Mouse (Mus musculus) gastrocnemius, postnatal 4 days (tissue): ENCODE data around the gene Abcc3. TPM values are rescaled to one million over a fixed set of nuclear protein-coding genes. Genes with fewer than 3 reads are reported as not detected.

Experiments used
- DNase-seq, 2 experiments: peaks; one replicate each; pipeline ENCODE4 v3.0.0; 2021 to 2022; ENCODE audit warnings: low spot score in 2 of 2, mixed read lengths in 2 of 2
- long read RNA-seq, 2 experiments: library from polyadenylated mRNA; stranded (forward); transcript quantifications; one replicate each; pipeline ENCODE4 v2.0.0; 2021
- total RNA-seq, 2 experiments: library from RNA; stranded (reverse); gene quantifications; 2 replicates each; pipeline ENCODE4 v1.2.3; 2021

Abcc3 gene
- 1 to 10 TPM; 2.0 to 2.4 TPM for total RNA-seq
- long read RNA-seq, experiment 1 = 0 reads
- long read RNA-seq, experiment 2, full-length matches to known transcripts = 2 of 2 reads
- long read RNA-seq, experiment 2, partial matches to known transcripts = 0 of 2 reads
- long read RNA-seq, experiment 2, other reads (novel, unspliced or antisense) = 0 of 2 reads

DNA sequence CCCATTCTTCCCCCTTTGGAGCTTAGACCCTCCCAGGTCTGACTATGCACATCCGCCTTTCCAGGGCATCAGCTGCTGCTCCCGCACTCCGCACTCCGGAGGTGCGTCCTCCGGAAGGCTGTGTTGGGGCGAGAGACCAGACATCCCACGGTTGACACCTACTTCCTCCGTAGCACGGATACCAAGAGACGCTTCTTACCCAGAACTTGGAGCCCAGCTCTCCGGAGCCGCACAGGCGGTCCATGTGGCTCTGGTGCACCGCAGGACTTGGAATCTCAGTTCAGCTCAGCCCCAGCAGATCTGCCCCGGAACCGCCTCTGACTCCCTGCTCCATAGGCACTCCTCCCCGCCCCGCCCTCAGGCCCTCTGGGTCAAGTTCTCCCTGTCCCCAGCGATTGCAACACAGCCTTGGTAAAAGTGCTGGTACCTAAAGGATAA lies at the start of gene Abcc3:
Gene Abcc3 (minus strand): TSS at position 326 of the 438 bp plus-strand sequence.
- DNase-seq = peak in 1 of 2 experiments; percentile 37

GRCm38 (mm10) chr11:94441752-94442151 lies 49.0 kb upstream of the Abcc3 start:
- no peak for DNase-seq

GRCm38 (mm10) chr11:94441122-94441521 lies 48.3 kb upstream of the Abcc3 start:
- no peak for DNase-seq

DNA sequence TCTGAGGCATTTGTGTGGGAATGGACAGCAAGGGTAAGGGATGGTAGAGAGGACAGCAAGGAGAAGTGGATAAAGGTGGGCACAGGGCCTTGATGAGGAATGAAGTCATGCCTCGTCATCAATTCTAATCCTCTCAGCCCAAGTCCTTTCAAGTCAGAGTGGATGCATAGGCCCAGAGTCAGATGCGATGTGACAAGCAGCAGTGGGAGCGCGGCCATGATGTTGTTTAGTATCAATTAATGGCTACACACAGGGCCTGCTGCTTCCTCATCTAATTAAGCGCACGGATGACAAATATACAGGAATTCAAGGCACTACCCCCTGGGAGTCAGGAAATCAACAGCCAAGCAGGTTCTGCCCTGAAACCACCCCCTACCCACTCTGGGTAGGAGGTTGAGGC lies 47.6 kb upstream of the Abcc3 start:
- DNase-seq = no peak

GRCm38 (mm10) chr11:94429011-94429651 lies 36.3 kb upstream of the Abcc3 start:
- no peak for DNase-seq

DNA sequence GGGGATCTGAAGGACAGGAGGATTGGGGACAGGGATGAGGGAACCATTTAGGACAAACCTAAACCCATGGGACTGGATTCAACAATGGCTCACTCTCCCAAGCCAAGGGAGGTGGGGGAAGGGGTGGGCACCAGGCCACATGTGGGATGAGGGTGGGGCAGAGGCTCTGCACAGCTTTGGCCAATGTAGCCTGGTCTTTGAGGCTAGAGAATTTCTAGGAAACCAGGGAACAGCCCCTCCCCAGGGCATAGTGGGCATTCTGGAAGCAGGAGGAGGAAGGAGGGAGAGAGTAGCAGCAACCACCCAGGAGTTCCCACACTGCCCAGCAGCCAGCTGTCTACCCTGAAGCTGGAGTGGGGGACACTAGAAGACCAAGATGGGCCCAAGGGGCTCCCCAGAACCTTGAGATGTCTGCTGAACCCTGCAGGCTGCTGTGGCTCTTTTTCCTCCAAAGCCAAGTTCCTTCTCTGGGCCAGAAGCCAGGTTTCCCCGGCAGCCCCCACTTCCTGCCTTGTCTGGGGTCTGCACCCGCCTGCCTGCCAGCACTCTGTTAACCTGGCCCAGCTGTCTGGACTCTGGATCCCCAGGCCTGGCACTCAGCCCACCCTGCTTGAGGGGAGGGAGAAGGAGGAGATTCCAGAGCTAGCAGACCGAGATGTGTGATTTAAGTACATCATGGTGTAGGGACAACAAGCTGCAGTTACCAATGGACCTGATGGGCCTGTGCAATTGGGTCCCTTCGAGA lies 35.5 kb upstream of the Abcc3 start:
- DNase-seq = peak; percentile 69 to 87

DNA sequence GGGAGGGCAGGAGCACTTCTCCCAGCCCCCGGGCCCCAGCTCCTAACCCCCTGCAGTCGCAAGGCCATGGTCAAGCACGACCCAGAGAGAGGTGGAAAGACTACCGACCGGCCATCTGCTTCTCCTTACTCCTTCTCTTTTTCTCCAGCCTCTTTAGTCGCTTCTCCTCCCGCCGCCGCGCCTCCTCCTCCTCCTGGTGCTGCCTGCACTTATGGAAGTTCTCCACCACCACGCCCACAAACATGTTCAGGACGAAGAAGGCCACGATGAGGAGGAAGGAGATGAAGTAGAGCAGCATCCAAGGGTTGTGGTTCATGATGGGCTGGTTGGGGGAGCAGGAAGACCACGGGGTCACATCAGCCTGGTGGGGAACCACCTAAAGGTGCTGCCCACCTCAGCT lies 32.9 kb upstream of the Abcc3 start:
- DNase-seq = no peak

- no peak for DNase-seq
Observed at GRCm38 (mm10) chr11:94425215-94425614, 32.4 kb upstream of the Abcc3 start.

DNA sequence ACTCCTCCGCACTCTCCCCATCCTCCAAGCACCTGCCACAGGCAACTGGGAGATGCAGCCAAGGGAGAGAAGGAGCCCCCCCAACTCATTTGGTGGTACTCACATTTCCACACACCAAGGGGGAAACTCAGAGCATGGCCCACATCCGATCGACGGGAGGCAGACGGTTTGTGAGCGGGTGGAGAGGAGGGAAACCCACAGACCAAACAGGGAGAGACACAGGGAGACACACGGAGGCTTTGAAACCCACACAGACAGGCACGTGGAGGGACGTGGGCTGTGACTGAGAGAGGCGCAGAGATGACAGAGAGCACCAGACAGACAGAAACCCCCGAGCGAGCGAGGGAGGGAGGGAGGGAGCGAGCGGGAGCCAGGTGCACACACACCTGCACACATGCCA lies 31.6 kb upstream of the Abcc3 start:
- DNase-seq = no peak

DNA sequence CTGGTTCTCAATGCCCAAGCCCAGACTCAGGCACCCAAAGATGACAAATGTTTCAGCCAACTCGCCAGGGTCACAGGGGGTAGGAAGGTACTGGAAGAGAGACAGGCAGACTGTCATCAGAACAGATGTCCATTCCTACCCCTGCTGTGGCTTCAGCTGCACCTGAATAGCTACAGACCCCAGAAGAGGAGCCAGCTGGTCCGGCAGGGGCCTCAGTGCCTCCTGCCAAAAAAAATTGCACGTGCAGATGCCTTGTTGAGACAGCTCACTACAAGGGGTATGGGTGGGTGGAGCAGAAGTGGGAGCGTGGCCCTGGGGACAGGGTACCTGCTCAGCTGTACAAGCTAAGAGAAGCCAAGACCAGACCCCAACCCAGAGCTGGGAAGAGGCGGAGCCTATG lies 31.1 kb upstream of the Abcc3 start:
- DNase-seq = no peak

DNA sequence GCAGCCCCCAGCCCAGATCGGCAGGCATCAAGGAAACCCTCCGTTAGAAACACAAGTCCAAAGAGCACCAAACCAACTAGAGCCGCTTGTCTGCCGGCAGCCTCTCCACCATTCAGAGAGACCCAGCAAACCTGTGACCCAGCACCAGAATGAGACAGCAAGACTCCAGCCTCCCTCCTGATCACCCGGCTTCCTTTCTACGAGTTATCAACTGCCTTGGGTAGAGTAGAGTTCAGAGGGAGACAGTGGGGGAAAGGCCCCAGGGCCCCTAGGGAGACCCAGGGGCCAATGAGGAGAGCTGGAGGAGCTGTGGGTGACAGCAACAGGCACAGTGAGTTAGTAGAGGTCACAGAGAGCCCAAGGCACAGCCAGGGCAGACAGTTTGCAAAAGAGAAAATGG lies 28.2 kb upstream of the Abcc3 start:
- DNase-seq = no peak

DNA sequence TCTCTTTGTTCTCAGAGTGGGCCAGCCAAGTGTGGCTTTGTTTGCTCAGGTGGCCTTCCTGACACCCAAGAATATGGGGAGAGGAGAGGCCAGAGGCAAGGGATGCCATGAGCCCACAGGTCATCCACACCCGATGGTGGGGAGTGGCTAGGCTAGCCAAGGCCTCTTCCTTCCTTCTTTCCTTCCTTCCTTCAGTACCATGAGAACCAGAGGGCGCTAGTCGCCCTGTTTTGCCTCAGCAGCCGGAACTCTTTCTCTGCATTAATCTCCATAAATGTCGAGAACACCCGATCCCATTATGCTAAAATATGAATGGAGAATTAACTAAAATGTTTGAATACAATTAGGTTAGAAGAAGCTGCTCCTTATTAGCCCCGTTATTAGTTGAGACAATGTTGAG lies 27.5 kb upstream of the Abcc3 start:
- no peak for DNase-seq

DNA sequence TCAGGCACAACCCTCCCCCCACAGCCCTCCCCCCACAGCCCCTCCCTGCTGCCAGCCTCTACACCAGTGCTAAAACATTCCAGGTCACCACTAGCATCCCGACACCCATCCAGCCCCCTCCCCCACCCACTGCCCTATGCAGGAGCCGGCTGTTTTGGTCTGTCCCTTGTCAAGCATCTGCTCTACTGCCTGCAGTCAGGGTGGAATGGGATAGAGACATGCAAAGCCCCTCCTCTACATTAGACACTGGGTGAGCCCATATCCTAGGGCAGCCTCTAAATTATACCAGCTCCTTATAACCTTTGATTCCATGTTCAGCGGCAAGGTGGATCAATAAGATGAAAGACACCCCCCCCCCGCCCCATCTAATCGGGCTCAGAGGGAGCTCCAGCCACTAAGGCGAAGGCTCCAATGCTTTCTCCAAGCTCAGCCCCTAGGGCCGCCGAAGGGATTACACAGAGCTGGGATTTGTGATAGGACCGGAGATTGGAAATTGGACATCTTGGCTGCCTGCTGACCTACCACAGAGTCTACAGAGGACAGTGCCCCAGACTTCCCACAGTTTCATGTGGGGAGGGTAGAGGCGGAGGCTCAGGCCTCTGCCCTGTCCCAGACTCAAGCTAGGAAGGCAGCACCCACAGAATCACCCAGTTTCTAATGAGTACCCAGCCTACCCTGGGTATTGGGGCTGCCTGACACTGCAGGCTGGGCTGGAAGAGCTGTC lies 26.4 kb upstream of the Abcc3 start:
- DNase-seq = no peak

DNA sequence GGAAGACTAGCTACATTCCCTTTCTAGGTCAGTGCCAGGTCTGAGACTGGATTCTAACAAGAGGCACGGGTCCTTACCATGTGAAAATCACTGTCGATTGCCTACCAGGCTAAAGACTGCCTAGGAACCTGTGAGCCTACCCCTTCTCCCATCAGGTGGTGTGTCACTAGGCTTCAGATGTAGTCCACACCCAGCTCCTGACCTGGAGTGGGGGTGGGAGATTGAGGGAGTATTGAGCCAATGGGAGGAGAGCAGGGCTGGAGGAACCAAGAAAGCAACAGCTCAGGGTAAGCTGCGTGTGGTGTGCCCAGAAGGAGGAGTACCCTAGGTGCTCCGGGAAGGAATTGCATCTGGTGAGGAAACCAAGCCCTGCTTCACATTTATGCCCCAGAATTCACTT lies 21.2 kb upstream of the Abcc3 start:
- no peak for DNase-seq

- DNase-seq = peak in 1 of 2 experiments; percentile 27
Observed at GRCm38 (mm10) chr11:94413516-94413915, 20.7 kb upstream of the Abcc3 start.

- peak in 1 of 2 experiments; percentile 8 for DNase-seq
Observed at GRCm38 (mm10) chr11:94412998-94413469, 20.2 kb upstream of the Abcc3 start.

DNA sequence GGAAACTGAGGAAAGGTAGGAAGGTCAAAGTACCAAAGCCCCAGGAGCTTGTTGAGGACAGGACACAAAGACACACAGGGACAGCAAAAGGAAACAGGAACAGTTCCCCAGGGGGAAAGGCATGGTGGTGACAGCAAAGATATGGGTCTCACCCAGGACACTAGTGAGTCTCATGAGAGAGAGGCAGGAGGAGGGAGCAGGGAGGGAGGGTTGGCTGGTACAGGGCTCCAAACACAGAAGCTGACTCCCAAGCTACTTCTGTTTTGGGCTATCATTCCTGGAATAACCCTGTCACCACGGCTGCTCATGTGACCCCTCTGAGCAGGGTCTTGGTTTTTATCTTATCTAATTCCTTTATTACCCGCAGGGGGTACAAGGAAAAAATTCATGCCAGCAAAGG lies 19.8 kb upstream of the Abcc3 start:
- DNase-seq = no peak

GRCm38 (mm10) chr11:94407803-94408321 lies 15.1 kb upstream of the Abcc3 start:
- peak in 1 of 2 experiments; percentile 15 for DNase-seq

DNA sequence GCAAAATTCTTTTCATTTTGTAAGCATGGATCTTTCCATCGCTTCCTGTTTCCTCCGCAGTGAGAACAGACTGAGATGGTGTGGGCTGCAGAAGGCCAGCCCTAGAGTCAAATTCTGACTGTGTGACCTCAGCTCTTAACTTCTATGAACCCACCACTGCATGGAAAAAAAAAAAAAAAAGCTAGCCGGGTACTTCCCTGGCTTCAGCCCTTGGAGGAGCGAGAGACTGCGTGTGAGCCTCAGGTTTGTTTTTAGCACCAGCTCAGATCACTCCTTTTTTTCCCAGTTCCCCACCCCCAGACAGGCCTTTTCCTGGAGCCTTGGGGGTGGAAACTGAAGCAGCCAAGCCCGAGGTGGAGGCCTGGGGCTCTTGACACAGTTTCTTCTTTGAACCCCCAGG lies 12.6 kb upstream of the Abcc3 start:
- no peak for DNase-seq

- peak; percentile 67 to 75 for DNase-seq
Observed at GRCm38 (mm10) chr11:94404641-94405260, 12.0 kb upstream of the Abcc3 start.

DNA sequence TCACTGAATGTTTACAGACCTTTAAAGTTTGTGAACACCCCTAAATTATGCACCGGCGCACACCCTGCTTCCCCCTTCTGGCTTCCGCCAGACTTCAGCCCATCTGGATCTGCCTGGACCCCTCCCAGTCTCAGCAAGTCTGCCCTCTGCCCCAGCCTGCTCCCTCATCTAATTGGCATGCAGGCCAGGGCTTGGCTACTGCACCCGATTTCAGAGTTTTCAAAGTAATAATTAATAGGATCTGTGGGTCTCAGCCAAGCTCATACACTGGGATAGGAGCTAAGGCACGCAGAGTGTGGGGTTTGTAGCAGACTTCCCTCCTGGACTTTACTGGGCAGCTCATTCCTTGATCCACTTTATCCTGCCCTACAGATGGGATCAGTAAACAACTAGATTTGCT lies 11.4 kb upstream of the Abcc3 start:
- no peak for DNase-seq
